Mouse (Mus musculus) heart, adult 9 months (tissue): ENCODE data around the gene Asf1a.
"Not testable (repeated sequence)": the region's sequence is repeated elsewhere in the genome, so short reads cannot be mapped to it uniquely, and the experiment has no call there.

ENCODE experiments used
- DNase-seq, 2 experiments: peaks; one replicate each; pipeline ENCODE4 v3.0.0; 2022; ENCODE audit warnings: low spot score in 2 of 2

Asf1a gene

GRCm38 (mm10) chr10:53635246-53635971 lies 38.9 kb downstream of the Asf1a start:
- DNase-seq = no peak

GRCm38 (mm10) chr10:53641507-53641906 lies 45.0 kb downstream of the Asf1a start:
- DNase-seq = no peak

- no peak for DNase-seq
Observed at GRCm38 (mm10) chr10:53650683-53651082, 54.1 kb downstream of the Asf1a start.

GRCm38 (mm10) chr10:53654239-53654638 lies 57.7 kb downstream of the Asf1a start:
- not testable (repeated sequence) for DNase-seq
